In the genomic region with DNA sequence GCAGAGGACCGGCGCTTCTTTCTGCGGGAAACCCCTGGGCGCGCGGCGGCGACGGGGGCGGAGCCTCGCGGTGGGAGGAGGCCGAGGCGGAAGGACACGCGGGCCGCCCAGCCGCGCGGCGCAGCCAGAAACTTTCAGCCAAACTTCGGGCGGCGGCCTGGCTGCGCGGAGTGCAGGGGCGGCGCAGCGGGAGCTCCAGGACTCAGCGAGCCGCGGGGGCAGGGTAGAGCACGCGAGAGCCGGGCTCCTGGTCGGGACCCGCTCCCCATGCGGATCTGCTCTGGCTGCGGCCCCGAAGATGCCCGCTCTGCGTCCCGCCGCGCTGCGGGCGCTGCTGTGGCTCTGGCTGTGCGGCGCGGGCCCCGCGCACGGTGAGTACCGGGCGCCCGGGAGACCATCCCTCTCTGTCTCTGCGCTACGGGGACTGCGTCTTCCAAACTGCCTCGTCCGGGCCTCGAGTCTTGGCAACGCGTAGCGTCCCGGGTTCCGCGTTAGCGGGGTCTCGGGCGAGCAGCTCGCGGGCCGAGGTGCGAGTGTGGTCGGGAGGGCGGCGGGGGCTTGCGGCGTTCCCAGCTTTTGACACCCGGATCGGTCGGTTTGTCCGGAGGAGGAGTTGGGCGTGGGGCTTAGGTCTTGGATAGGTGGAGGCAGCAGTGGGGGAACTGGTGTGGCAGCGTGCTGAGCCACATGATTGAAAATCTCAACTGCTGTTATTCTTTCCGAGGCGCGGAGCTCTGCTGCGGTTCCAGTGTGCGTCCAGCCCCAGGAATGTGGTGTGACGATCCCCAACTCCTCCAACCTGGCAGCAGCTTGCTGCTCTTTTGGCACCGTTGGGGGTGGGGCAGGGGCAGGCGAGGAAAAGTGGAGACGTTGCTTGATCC, we compare ENCODE assay signal across 8 mouse cellular contexts. TPM values are rescaled to one million over a fixed set of nuclear protein-coding genes. Genes with fewer than 3 reads are reported as not detected.
A peak's percentile ranks its signal among the peaks of the same experiment; 100 is the strongest.
DNase-seq lines count a peak whose midpoint lies in the region; ATAC-seq and TF ChIP-seq lines count a peak whose summit lies in the region.

A gene (plus strand): TSS at position 127 of the 881 bp plus-strand sequence.

- peak within 1 kb of the TSS; percentile 93 for H3ac ChIP-seq in C2C12 (ENCODE audit: control insufficient read depth, insufficient read length, low read depth)

- peak within 1 kb of the TSS; percentile 95 for H3K27ac ChIP-seq in heart, embryonic 12.5 days (ENCODE audit: poor library complexity, severe bottlenecking)
- peak within 1 kb of the TSS; percentile 72 for H3K27ac ChIP-seq in liver, embryonic 12.5 days
- H3K27ac ChIP-seq in stomach, embryonic 15.5 days: peak within 1 kb of the TSS; percentile 94

- H3K4me3 ChIP-seq in C2C12 (ENCODE audit: insufficient read depth, poor library complexity, severe bottlenecking): peak within 1 kb of the TSS; percentile 89
- H3K4me3 ChIP-seq in erythroblast, embryonic 14.5 days (replicated peaks): peak within 1 kb of the TSS; percentile 84
- peak within 1 kb of the TSS; percentile 92 for H3K4me3 ChIP-seq in heart, embryonic 12.5 days
- H3K4me3 ChIP-seq in liver, embryonic 12.5 days: peak within 1 kb of the TSS; percentile 77
- peak within 1 kb of the TSS; percentile 80 for H3K4me3 ChIP-seq in stomach, embryonic 15.5 days (replicated peaks)

- peaks cover 48% of the 10 kb centered on the region for H3K79me3 ChIP-seq in C2C12 (ENCODE audit: low read depth)

- H3K79me2 ChIP-seq in C2C12 (ENCODE audit: control insufficient read depth, insufficient read depth): peaks cover 53% of the 10 kb centered on the region

- TF ChIP-seq CTCF in C2C12 (IDR thresholded peaks at IDR 0.05; ENCODE audit: control insufficient read depth, insufficient read depth, insufficient read length): no peak
- TF ChIP-seq CTCF in brain, embryonic 14.5 days (IDR thresholded peaks at IDR 0.05; ENCODE audit: borderline replicate concordance, extremely low read depth, insufficient read depth, insufficient read length): no peak

- no peaks in the 10 kb centered on the region for H3K27me3 ChIP-seq in C2C12 (ENCODE audit: control insufficient read depth, insufficient read depth, insufficient read length)
- H3K27me3 ChIP-seq in erythroblast, embryonic 14.5 days (ENCODE audit: control insufficient read depth): peaks cover 3% of the 10 kb centered on the region; the same call in 1 of the 2 replicates
- peaks cover 3% of the 10 kb centered on the region; the same call in 1 of the 2 replicates for H3K27me3 ChIP-seq in heart, embryonic 12.5 days (replicated peaks)
- H3K27me3 ChIP-seq in liver, embryonic 12.5 days (replicated peaks): no peaks in the 10 kb centered on the region
- no peaks in the 10 kb centered on the region for H3K27me3 ChIP-seq in stomach, embryonic 15.5 days (replicated peaks)

- no peaks in the 10 kb centered on the region for H3K9me3 ChIP-seq in erythroblast, embryonic 14.5 days (ENCODE audit: control insufficient read depth, low read length)
- H3K9me3 ChIP-seq in heart, embryonic 12.5 days (replicated peaks): no peaks in the 10 kb centered on the region
- no peaks in the 10 kb centered on the region for H3K9me3 ChIP-seq in liver, embryonic 12.5 days (replicated peaks)
- no peaks in the 10 kb centered on the region for H3K9me3 ChIP-seq in stomach, embryonic 15.5 days

- peak; percentile 98 for DNase-seq in brain, embryonic 14.5 days (ENCODE audit: low read depth)
- DNase-seq in kidney, postnatal 10 days: peak; percentile 98
- peak; percentile 90 to 93 for DNase-seq in natural killer cell, adult 2 months (ENCODE audit: low spot score in 2 of 2)

- peak; percentile 81 for TF ChIP-seq POLR2A in brain, embryonic 14.5 days (IDR thresholded peaks at IDR 0.05; ENCODE audit: borderline replicate concordance, extremely low read depth, insufficient read depth, insufficient read length, poor library complexity, severe bottlenecking)

- WGBS in heart, embryonic 12.5 days: under 1% methylated on average over 95 of the region's 95 CpGs
- WGBS in liver, embryonic 12.5 days (ENCODE audit: insufficient replicate concordance): under 1% methylated on average over 94 of the region's 95 CpGs
- WGBS in stomach, embryonic 15.5 days: 0% methylated on average over 94 of the region's 95 CpGs

- peaks cover 33% of the 10 kb centered on the region for H3K4me1 ChIP-seq in erythroblast, embryonic 14.5 days (ENCODE audit: control insufficient read depth)
- peaks cover 43% of the 10 kb centered on the region for H3K4me1 ChIP-seq in heart, embryonic 12.5 days (replicated peaks)
- H3K4me1 ChIP-seq in liver, embryonic 12.5 days: peaks cover 71% of the 10 kb centered on the region
- peaks cover 26% of the 10 kb centered on the region for H3K4me1 ChIP-seq in stomach, embryonic 15.5 days

- peaks cover 6% of the 10 kb centered on the region for H3K36me3 ChIP-seq in C2C12 (ENCODE audit: control insufficient read depth, insufficient read depth)
- no peaks in the 10 kb centered on the region for H3K36me3 ChIP-seq in erythroblast, embryonic 14.5 days (ENCODE audit: control insufficient read depth)
- H3K36me3 ChIP-seq in heart, embryonic 12.5 days: no peaks in the 10 kb centered on the region
- H3K36me3 ChIP-seq in liver, embryonic 12.5 days: no peaks in the 10 kb centered on the region
- no peaks in the 10 kb centered on the region for H3K36me3 ChIP-seq in stomach, embryonic 15.5 days

- H3K4me2 ChIP-seq in heart, embryonic 12.5 days: peak within 1 kb of the TSS; percentile 90
- peak within 1 kb of the TSS; percentile 98 for H3K4me2 ChIP-seq in liver, embryonic 12.5 days
- H3K4me2 ChIP-seq in stomach, embryonic 15.5 days: peak within 1 kb of the TSS; percentile 64

- peak within 1 kb of the TSS; percentile 94 for H3K9ac ChIP-seq in heart, embryonic 12.5 days
- peak within 1 kb of the TSS; percentile 93 for H3K9ac ChIP-seq in liver, embryonic 12.5 days
- peak within 1 kb of the TSS; percentile 73 for H3K9ac ChIP-seq in stomach, embryonic 15.5 days

- ATAC-seq in heart, embryonic 12.5 days (ENCODE audit: insufficient number of reproducible peaks, low FRiP score): peak; percentile 91
- peak; percentile 89 for ATAC-seq in liver, embryonic 12.5 days
- peak; percentile 90 for ATAC-seq in stomach, embryonic 15.5 days (ENCODE audit: insufficient read depth, low FRiP score, low read depth)

TF ChIP-seq in C2C12, 6 proteins besides CTCF, POLR2A, EP300 and RAD21:
- peak; percentile 35 for TF ChIP-seq MYOD1 (IDR thresholded peaks at IDR 0.05; ENCODE audit: control insufficient read depth, insufficient read length, low read depth)
- TF ChIP-seq MYOG (IDR thresholded peaks at IDR 0.05; ENCODE audit: control insufficient read depth, extremely low read depth, insufficient read length): no peak
- TF ChIP-seq FOSL1 (IDR thresholded peaks at IDR 0.05; ENCODE audit: insufficient read depth, low read length, poor library complexity, severe bottlenecking): no peak
- TF ChIP-seq MAX (IDR thresholded peaks at IDR 0.05): peak; percentile 31

RNA-seq across cellular contexts. Expression of the gene that starts here (rescaled TPM):
- polyA plus RNA-seq in C2C12 (2012; fragmentation: generic; extraction: Trizol): 15.6 TPM
- 15.5 and 18.2 TPM in 2 replicates for polyA plus RNA-seq in brain, embryonic 14.5 days (2012; rRNA removed)
- polyA plus RNA-seq in erythroblast, embryonic 14.5 days (2012): 0.05 and 0.08 TPM in 2 replicates
- 16.7 and 17.7 TPM in 2 replicates for polyA plus RNA-seq in heart, embryonic 12.5 days (2016; fragmentation: Nextera tagmentation; extraction: Ambion mirVana)
- 8.7 and 10.1 TPM in 2 replicates for polyA plus RNA-seq in liver, embryonic 12.5 days (2016; fragmentation: Nextera tagmentation; extraction: Ambion mirVana)
- 21.4 and 24.7 TPM in 2 replicates for polyA plus RNA-seq in stomach, embryonic 15.5 days (2015; fragmentation: Nextera tagmentation; extraction: Ambion mirVana)

Comparison
In these comparisons a context has a peak if more than half of its experiments do, and no peak if none do; other contexts are left out.
1. Peak in every context shown above with its lines: DNase-seq, ATAC-seq, H3K4me3 ChIP-seq and H3K27ac ChIP-seq.